Mouse (Mus musculus) erythroblast, embryonic 14.5 days (primary cell): ENCODE results near the gene Cux1.

Experiments used
- GATA1 ChIP-seq: IDR thresholded peaks from 2 replicates; pipeline ENCODE4 v1.6.1; 2012; ENCODE audit warnings: low read length, inconsistent platforms, mixed read lengths
- TAL1 ChIP-seq: IDR thresholded peaks from 3 replicates; pipeline ENCODE4 v1.6.1; 2012; ENCODE audit warnings: low read length, inconsistent platforms, mixed read lengths

GRCm38 (mm10) chr5:136510609-136511008 lies 56.7 kb downstream of the Cux1 start:
- TF ChIP-seq TAL1 (no peak), GATA1 (no peak)
